Mouse (Mus musculus) kidney, postnatal 10 days (tissue): ENCODE data around the gene Il21.

Experiments
- DNase-seq: peaks from one replicate; pipeline ENCODE4 v3.0.0; 2021; ENCODE audit warnings: mixed read lengths

Il21 gene

GRCm38 (mm10) chr3:37232586-37233222, at the start of gene Il21:
Il21 (minus strand) TSS chr3:37232636.
- no peak for DNase-seq

DNA sequence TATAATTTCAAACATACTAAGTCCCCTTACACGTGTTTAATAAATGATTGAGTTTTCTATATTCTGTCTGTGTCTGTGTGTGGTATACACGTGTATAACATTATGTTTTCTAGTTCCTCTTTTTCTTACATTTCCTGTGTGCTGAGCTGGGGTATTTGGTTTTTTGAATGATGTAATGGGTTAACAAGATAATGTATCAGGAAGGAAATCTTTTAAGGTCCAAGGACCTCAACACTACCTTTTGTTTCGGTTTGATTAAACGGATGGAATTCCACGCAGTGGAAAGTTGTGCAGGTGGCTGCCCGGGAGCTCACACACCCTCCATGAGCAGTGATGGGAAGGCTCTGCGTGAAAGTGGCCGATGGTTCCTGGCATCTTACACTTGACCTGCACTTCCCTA, 48.4 kb upstream of the Il21 start:
- DNase-seq, result no peak

GRCm38 (mm10) chr3:37280221-37280620, 47.8 kb upstream of the Il21 start:
- no peak for DNase-seq

- no peak for DNase-seq
Observed at GRCm38 (mm10) chr3:37274661-37275060, 42.2 kb upstream of the Il21 start.

DNA sequence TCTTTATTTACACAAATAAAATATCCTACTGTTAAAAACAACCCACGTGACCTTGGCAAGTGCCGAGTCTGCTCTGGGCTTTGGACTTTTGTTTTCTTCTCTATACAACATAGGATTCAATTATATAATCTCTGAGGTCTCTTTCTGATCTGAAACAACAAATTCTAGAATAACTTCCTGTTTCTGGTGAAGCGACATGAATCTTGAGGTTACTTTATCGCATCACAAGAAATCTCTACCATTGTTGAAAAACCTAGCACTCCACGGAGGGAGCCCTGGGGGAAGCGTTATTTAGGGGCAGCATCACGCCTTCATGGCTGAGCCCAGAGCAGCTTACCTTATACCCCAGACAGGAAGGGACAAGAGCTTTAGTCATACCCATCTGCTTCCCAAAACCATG, 40.7 kb upstream of the Il21 start:
- DNase-seq, result no peak

DNA sequence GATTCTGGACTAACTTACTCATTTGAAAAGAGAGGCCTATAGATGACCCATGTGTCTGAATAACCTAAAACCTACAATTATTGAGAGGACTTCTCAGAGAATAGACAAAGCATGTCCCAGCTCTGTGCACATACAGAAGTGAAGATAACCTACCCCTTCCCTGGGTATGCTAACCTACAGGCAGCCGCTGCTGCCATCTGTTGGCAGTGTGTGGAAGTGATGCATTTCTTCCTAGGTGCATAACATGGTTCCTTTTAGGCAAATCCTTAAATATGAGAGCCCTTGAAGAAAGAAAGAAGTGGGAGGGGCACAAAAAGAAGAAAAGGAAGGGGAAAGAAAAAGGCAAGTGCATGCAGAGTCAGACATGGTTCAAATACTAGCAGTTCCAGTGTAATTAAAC, 38.8 kb upstream of the Il21 start:
- DNase-seq, result peak; percentile 76

DNA sequence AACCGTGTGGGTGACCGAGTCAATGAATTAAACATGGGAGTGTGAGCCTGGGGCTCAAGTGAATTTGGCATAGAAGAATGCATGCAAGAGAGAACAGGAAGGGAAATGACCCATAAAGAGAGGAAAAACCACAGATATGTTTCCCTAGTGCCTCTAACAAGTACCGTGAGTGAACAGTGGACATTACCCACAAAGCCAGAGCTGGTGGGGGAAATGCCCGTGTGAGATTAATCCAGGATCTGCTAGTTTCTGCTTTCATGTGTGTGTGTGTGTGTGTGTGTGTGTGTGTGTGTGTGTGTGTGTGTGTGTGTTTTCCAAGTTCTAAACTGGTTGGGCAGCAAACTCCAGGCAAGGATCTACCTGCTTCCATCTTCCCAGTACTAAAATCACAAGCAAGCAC, 37.5 kb upstream of the Il21 start:
- DNase-seq, result no peak

DNA sequence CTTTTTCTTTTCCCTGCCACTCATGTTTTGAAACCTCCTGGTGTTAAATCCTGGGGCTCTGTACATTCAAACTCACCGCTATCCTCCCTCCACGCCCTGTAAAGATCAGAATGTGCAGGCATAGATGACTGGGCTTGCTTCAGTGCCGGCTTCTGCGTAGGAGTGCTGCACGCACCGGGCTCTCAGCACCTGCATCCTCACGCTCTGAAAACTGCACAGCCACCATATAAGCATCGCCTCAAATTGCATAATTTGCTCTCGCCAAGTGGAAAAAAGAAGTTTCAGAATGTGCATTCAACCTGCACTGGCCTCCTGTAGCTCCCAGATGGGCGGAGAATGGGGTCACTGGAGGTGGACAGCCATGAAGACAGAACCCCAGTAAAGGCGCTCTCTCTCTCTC, 35.9 kb upstream of the Il21 start:
- DNase-seq, result no peak

- DNase-seq, result no peak
Observed at GRCm38 (mm10) chr3:37259331-37259999, 27.0 kb upstream of the Il21 start.

- no peak for DNase-seq
Observed at GRCm38 (mm10) chr3:37257776-37258175, 25.3 kb upstream of the Il21 start.

GRCm38 (mm10) chr3:37250967-37251366, 18.5 kb upstream of the Il21 start:
- DNase-seq, result no peak

- no peak for DNase-seq
Observed at GRCm38 (mm10) chr3:37235025-37235424, 2.6 kb upstream of the Il21 start.

DNA sequence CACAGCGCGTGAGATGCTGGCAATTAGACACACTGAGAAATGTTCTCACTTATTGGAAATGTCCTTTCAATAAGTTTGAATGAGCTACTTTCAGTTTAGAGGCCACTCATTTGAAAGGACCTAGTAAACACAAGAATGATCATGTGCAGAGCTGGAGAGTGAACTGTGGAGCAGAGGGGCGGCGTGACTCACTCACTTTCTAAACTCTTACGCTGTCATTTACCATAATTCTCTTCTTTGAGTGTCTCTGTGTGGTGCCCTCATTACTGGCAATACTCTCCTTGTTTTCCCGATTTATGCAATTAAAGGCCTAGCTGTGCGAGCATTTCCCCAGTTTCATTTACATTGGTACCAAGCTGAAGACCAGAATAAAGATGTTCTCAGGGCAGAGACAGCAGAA, 1.3 kb downstream of the Il21 start:
- no peak for DNase-seq

- no peak for DNase-seq
Observed at GRCm38 (mm10) chr3:37229082-37229829, 3.2 kb downstream of the Il21 start.

DNA sequence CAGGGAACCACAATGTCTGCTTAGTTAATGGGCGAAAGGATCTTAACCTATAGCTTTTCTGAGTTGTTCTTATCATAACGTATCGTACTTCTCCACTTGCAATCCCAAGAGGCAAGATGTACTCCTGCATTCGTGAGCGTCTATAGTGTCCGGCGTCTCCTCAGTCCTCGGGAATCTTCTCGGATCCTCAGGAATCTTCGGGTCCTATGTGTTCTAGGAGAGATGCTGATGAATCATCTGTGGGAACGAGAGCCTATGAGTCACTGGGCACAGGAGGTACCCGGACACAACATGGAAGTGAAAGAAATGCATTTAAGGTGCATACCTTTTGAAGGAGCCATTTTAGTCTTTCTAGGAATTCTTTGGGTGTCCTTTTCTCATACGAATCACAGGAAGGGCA, 7.3 kb downstream of the Il21 start:
- no peak for DNase-seq

DNA sequence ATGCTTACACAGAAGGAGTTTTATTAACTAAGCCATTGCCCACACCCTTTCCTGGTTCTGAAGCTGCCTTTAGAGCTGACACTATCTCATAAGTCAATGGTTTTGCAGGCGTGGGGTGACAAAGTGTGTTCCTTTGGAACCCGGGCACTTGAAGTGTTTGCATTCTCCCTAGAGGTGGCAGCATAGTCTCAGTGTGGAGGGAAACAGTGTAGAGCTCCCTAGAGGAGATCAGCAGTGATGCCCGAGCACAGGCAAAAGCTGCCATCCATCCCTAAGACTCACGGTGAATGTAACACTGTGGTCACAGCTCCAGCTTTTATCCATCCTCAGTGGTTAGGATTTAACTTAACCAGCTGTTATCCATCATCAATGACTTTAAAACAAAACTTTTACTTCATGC, 13.4 kb downstream of the Il21 start:
- peak; percentile 63 for DNase-seq

DNA sequence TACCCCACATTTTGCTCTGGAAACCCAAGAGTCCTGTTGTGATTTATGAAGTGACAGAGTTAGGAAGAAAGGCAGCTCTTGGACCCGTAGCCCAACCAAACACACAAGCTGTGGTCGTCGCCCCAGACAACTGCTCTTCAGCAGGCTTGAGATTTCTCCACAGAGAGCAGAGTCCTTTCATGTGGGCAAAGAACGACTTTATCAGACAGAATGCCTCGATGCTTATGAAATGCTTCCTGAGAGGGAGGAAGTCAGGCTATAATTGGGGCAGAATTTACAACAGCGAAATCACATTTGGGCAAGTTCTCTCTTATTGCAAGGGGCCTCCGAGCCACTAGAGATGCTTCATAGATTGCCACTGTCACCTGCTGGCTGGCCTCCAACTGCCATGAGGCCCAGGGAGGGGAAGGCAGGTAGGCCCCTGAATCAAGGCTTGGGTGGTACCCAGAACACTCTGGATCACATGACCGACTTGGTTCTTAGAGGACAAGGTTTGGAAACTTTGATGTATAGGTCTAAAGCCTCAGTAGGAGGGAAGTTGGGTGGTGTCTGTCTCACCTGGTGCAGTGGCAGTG, 27.1 kb downstream of the Il21 start:
- DNase-seq, result no peak

- DNase-seq, result peak; percentile 61
Observed at GRCm38 (mm10) chr3:37204556-37204955, 27.9 kb downstream of the Il21 start.

GRCm38 (mm10) chr3:37203984-37204428, 28.4 kb downstream of the Il21 start:
- DNase-seq, result peak; percentile 88

- no peak for DNase-seq
Observed at GRCm38 (mm10) chr3:37202856-37203255, 29.6 kb downstream of the Il21 start.

GRCm38 (mm10) chr3:37201122-37201916, 31.1 kb downstream of the Il21 start:
- DNase-seq, result no peak

DNA sequence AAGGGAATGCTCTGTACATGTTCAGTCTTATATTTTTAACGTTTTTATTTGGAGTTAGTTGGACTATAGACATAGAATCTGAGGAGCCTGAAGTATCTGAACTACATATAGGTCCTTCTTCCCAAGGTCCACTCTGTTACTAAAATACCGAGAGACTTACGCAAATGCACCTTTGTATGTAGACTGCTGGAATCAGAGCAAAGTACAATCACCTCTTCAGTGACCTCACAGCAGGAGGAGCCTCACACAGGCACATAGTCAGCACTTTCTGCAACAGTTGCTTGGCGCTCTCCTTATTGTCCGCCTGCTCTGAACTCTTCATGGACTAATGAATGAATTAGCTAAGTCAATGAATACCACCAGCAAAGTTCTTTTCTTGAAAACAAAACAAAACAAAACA, 34.1 kb downstream of the Il21 start:
- no peak for DNase-seq

DNA sequence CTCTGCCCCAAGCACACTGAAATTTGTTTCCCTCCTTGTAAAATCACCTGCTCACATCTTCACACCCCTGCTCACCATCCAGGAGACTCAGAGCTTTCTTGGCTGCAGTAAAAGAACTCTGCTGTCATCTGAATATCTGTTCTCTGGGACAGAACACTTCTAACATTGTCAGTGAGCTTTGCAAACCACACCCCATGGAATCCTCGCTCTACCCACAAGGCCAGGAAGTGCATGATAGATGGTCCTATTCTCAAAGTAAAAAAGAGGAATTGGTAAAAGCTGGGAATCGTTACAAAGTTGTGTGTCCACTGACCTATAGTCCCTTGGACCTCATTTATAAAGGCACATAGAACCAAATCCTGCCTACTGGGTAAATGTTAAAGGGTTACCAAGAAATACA, 40.5 kb downstream of the Il21 start:
- no peak for DNase-seq
